Mouse (Mus musculus) inflammation-experienced regulatory T-cells, adult 16 weeks (primary cell): Measurements from ENCODE around the gene Rapgef5. TPM values are rescaled to one million over a fixed set of nuclear protein-coding genes. Genes with fewer than 3 reads are reported as not detected.

Source experiments
- polyA plus RNA-seq: library from polyadenylated mRNA; unstranded; fragments of 100-300 nt; shearing (Covaris generic); gene quantifications from one replicate; pipeline ENCODE4 v1.2.1, GENCODE M21; 2017

Rapgef5 gene
- 0.96 TPM for polyA plus RNA-seq

DNA sequence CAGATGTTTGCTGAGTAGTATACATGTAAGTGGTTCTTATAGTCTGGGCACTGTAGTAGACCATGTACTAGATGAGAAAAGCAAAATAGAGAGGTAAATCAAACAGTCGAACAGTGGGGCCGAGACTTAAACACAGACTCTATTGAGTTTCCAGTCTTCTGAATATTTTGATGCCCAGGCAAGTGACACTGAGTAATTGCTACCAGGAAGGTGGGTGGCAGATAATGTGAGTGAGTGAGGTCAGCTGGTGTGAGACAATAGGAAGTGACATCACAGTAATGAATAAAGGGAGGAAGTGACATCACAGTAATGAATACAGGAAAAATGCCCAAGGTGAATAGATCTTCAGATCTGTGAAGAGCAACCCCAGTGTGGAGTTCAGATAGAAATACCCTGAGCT is at the start of gene Rapgef5:
Rapgef5 (plus strand) TSS at position 301 of the 400 bp plus-strand sequence.

DNA sequence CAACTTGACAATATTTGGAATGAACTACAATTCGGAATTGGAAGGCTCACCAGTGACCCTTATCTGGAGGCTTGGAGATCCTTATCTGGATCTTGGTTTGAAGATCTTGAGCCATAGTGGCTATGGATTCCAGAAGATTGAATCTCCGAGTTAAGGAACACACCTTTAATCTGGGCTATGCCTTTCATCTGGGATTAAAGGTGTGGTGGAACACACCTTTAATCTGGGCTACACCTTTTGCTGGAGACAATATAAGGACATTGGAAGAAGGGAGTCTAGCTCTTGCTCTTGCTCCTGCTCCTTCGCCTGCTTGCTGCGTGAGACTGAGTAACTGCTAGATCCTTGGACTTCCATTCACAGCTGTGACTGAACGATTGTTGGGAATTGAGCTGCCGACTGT is 287.7 kb downstream of the Rapgef5 start, which contains the start of gene Cdca7l:
Cdca7l (plus strand) TSS at position 301 of the 400 bp plus-strand sequence.

